Mouse (Mus musculus): ENCODE data around the gene Smim4. TPM values are rescaled to one million over a fixed set of nuclear protein-coding genes. Genes with fewer than 3 reads are reported as not detected.

Gene Smim4
- polyA plus RNA-seq, 1 experiment from 2014 or later, result 89.9 TPM

GRCm38 (mm10) chr14:31137791-31138190, 9.0 kb upstream of the Smim4 start:
- Histone ChIP-seq H3K36me3 (peaks cover 81% of the 10 kb centered on the region), H3K4me3 (no peak overlapping the region), H3K4me2 (no peak overlapping the region), H3K9ac (no peak overlapping the region), H3K4me1 (replicated peaks) (peaks cover 21% of the 10 kb centered on the region), H3K9me3 (no peaks in the 10 kb centered on the region), H3K27me3 (no peaks in the 10 kb centered on the region), H3K27ac (replicated peaks) (no peak overlapping the region)
- no peak for ATAC-seq (ENCODE audit: low read depth)
- 81% methylated on average over 11 of the region's 11 CpGs for WGBS

GRCm38 (mm10) chr14:31137281-31137595, 8.5 kb upstream of the Smim4 start:
- H3K36me3 ChIP-seq, result peaks cover 77% of the 10 kb centered on the region
- 82% methylated on average over 10 of the region's 10 CpGs for WGBS
- no peak overlapping the region for H3K27ac ChIP-seq (replicated peaks)
- H3K9ac ChIP-seq, result no peak overlapping the region
- H3K27me3 ChIP-seq, result no peaks in the 10 kb centered on the region
- ATAC-seq (ENCODE audit: low read depth), result no peak
- H3K4me3 ChIP-seq, result no peak overlapping the region
- H3K4me2 ChIP-seq, result no peak overlapping the region
- H3K9me3 ChIP-seq, result no peaks in the 10 kb centered on the region
- peaks cover 27% of the 10 kb centered on the region for H3K4me1 ChIP-seq (replicated peaks)

GRCm38 (mm10) chr14:31136411-31137280, 7.9 kb upstream of the Smim4 start:
- H3K36me3 ChIP-seq, result peaks cover 71% of the 10 kb centered on the region
- 95% methylated on average over 26 of the region's 26 CpGs for WGBS

GRCm38 (mm10) chr14:31135495-31136410, 7.0 kb upstream of the Smim4 start:
- no peak for ATAC-seq (ENCODE audit: low read depth)
- H3K36me3 ChIP-seq, result peaks cover 63% of the 10 kb centered on the region
- no peaks in the 10 kb centered on the region for H3K9me3 ChIP-seq
- 95% methylated on average over 34 of the region's 34 CpGs for WGBS
- no peak overlapping the region for H3K9ac ChIP-seq
- no peak overlapping the region for H3K4me2 ChIP-seq
- no peaks in the 10 kb centered on the region for H3K27me3 ChIP-seq
- H3K4me1 ChIP-seq (replicated peaks), result peaks cover 35% of the 10 kb centered on the region
- no peak overlapping the region for H3K4me3 ChIP-seq
- H3K27ac ChIP-seq (replicated peaks), result no peak overlapping the region

More at GRCm38 (mm10) chr14:31136411-31137280, 7.9 kb upstream of the Smim4 start:
- Histone ChIP-seq H3K9ac (no peak overlapping the region), H3K9me3 (no peaks in the 10 kb centered on the region), H3K4me2 (no peak overlapping the region), H3K27me3 (no peaks in the 10 kb centered on the region), H3K4me3 (no peak overlapping the region), H3K27ac (replicated peaks) (no peak overlapping the region), H3K4me1 (replicated peaks) (peaks cover 33% of the 10 kb centered on the region)
- no peak for ATAC-seq (ENCODE audit: low read depth)

- H3K9me3 ChIP-seq, result no peaks in the 10 kb centered on the region
- no peaks in the 10 kb centered on the region for H3K27me3 ChIP-seq
- WGBS, result 85% methylated on average over 25 of the region's 25 CpGs
- H3K4me3 ChIP-seq, result no peak overlapping the region
- no peak overlapping the region for H3K4me2 ChIP-seq
- no peak for ATAC-seq (ENCODE audit: low read depth)
- peaks cover 48% of the 10 kb centered on the region for H3K36me3 ChIP-seq
- no peak overlapping the region for H3K9ac ChIP-seq
- no peak overlapping the region for H3K27ac ChIP-seq (replicated peaks)
- H3K4me1 ChIP-seq (replicated peaks), result peaks cover 41% of the 10 kb centered on the region
Measured at GRCm38 (mm10) chr14:31134015-31135000, 5.6 kb upstream of the Smim4 start.

- H3K27ac ChIP-seq (replicated peaks), result 0 out of 2 replicates have a peak overlapping the region, but pooled peaks have one; percentile 5
- ATAC-seq (ENCODE audit: low read depth), result no peak
- no peaks in the 10 kb centered on the region for H3K9me3 ChIP-seq
- peak overlapping the region; percentile 91 for H3K9ac ChIP-seq
- 74% methylated on average over 11 of the region's 11 CpGs for whole genome bisulfite sequencing
- peak overlapping the region; percentile 89; the same call in 1 of the 2 replicates for H3K4me3 ChIP-seq
- no peaks in the 10 kb centered on the region for H3K27me3 ChIP-seq
- H3K36me3 ChIP-seq, result peaks cover 36% of the 10 kb centered on the region
- H3K4me2 ChIP-seq, result peak overlapping the region; percentile 76
- peaks cover 43% of the 10 kb centered on the region for H3K4me1 ChIP-seq (replicated peaks)
Measured at GRCm38 (mm10) chr14:31133023-31133665, 4.4 kb upstream of the Smim4 start.

- ATAC-seq (ENCODE audit: low read depth), result no peak
- no peaks in the 10 kb centered on the region for H3K27me3 ChIP-seq
- WGBS, result 85% methylated on average over 7 of the region's 7 CpGs
- peak overlapping the region; percentile 76 for H3K4me2 ChIP-seq
- 0 out of 2 replicates have a peak overlapping the region, but pooled peaks have one; percentile 5 for H3K27ac ChIP-seq (replicated peaks)
- H3K4me3 ChIP-seq, result peak overlapping the region; percentile 89
- peak overlapping the region; percentile 91 for H3K9ac ChIP-seq
- peaks cover 48% of the 10 kb centered on the region for H3K4me1 ChIP-seq (replicated peaks)
- H3K36me3 ChIP-seq, result peaks cover 31% of the 10 kb centered on the region
- no peaks in the 10 kb centered on the region for H3K9me3 ChIP-seq
Measured at GRCm38 (mm10) chr14:31132491-31132975, 3.8 kb upstream of the Smim4 start.

- Histone ChIP-seq H3K36me3 (peaks cover 26% of the 10 kb centered on the region), H3K4me2 (peak overlapping the region; percentile 76), H3K9me3 (no peaks in the 10 kb centered on the region), H3K27ac (replicated peaks) (no peak overlapping the region), H3K4me1 (replicated peaks) (peaks cover 53% of the 10 kb centered on the region), H3K9ac (peak overlapping the region; percentile 91), H3K4me3 (peak overlapping the region; percentile 89), H3K27me3 (no peaks in the 10 kb centered on the region)
- 10% methylated on average over 6 of the region's 6 CpGs for WGBS
- ATAC-seq (ENCODE audit: low read depth), result no peak
Measured at GRCm38 (mm10) chr14:31132031-31132430, 3.3 kb upstream of the Smim4 start.

GRCm38 (mm10) chr14:31131272-31131821, 2.6 kb upstream of the Smim4 start:
- H3K27me3 ChIP-seq, result no peaks in the 10 kb centered on the region
- peak overlapping the region; percentile 91 for H3K9ac ChIP-seq
- peak; percentile 16 for ATAC-seq (ENCODE audit: low read depth)
- no peaks in the 10 kb centered on the region for H3K9me3 ChIP-seq
- peak overlapping the region; percentile 89 for H3K4me3 ChIP-seq
- H3K4me2 ChIP-seq, result peak overlapping the region; percentile 76
- peaks cover 59% of the 10 kb centered on the region for H3K4me1 ChIP-seq (replicated peaks)
- H3K36me3 ChIP-seq, result peaks cover 19% of the 10 kb centered on the region
- WGBS, result under 1% methylated on average over 43 of the region's 43 CpGs
- H3K27ac ChIP-seq (replicated peaks), result peak overlapping the region; percentile 91

GRCm38 (mm10) chr14:31130236-31131220, 1.8 kb upstream of the Smim4 start, which contains the start of gene Nt5dc2:
Gene Nt5dc2, plus strand, starts transcription at chr14:31131053.
- ATAC-seq (ENCODE audit: low read depth), result peak; percentile 78
- no peaks in the 10 kb centered on the region for H3K27me3 ChIP-seq
- WGBS, result 4% methylated on average over 51 of the region's 63 CpGs

More at GRCm38 (mm10) chr14:31130236-31131220, 1.8 kb upstream of the Smim4 start, which contains the start of gene Nt5dc2:
- H3K27ac ChIP-seq (replicated peaks), result peak within 1 kb of the TSS; percentile 91
- peaks cover 68% of the 10 kb centered on the region for H3K4me1 ChIP-seq (replicated peaks)
- H3K4me2 ChIP-seq, result peak within 1 kb of the TSS; percentile 76
- no peaks in the 10 kb centered on the region for H3K9me3 ChIP-seq
- H3K36me3 ChIP-seq, result peaks cover 11% of the 10 kb centered on the region
- peak within 1 kb of the TSS; percentile 89 for H3K4me3 ChIP-seq
- peak within 1 kb of the TSS; percentile 91 for H3K9ac ChIP-seq
